Mouse (Mus musculus): ENCODE data around the gene Tmem256.

Tmem256 gene

GRCm38 (mm10) chr11:69816520-69816919 is 21.8 kb upstream of the Tmem256 start:
- no peak for DNase-seq

GRCm38 (mm10) chr11:69818365-69818764 is 19.9 kb upstream of the Tmem256 start, which contains the start of gene Spem2:
Spem2 (minus strand) TSS chr11:69818465.
- no peak for DNase-seq

GRCm38 (mm10) chr11:69818871-69819270 is 19.4 kb upstream of the Tmem256 start:
- no peak for DNase-seq

GRCm38 (mm10) chr11:69822080-69822479 is 16.2 kb upstream of the Tmem256 start, which contains the start of gene Spem1:
Spem1 (minus strand) TSS chr11:69822180.
- no peak for DNase-seq

GRCm38 (mm10) chr11:69823456-69823855 is 14.9 kb upstream of the Tmem256 start:
- no peak for DNase-seq

- DNase-seq = no peak
Measured at GRCm38 (mm10) chr11:69828832-69829231, 9.5 kb upstream of the Tmem256 start.

- no peak for DNase-seq
Measured at GRCm38 (mm10) chr11:69833554-69833953, 4.8 kb upstream of the Tmem256 start.

GRCm38 (mm10) chr11:69834001-69834549 is 4.2 kb upstream of the Tmem256 start:
- peak; percentile 77 for DNase-seq

GRCm38 (mm10) chr11:69835326-69835965 is 2.9 kb upstream of the Tmem256 start:
- no peak for DNase-seq

- DNase-seq = no peak
Measured at GRCm38 (mm10) chr11:69835966-69836335, 2.4 kb upstream of the Tmem256 start.

GRCm38 (mm10) chr11:69836703-69837576 is 1.4 kb upstream of the Tmem256 start:
- peak; percentile 58 for DNase-seq

GRCm38 (mm10) chr11:69837604-69837951 is 736 bp upstream of the Tmem256 start, which contains the start of gene Nlgn2:
Nlgn2 (minus strand) TSS chr11:69837784.
- DNase-seq = no peak

- DNase-seq = no peak
Measured at GRCm38 (mm10) chr11:69838714-69839104, 395 bp downstream of the Tmem256 start.

- peak; percentile 96 for DNase-seq
Measured at GRCm38 (mm10) chr11:69846198-69846680, 7.9 kb downstream of the Tmem256 start, which contains the start of gene Plscr3. Plscr3 (plus strand) TSS chr11:69846376.

GRCm38 (mm10) chr11:69846738-69847688 is 8.7 kb downstream of the Tmem256 start:
- peak; percentile 56 for DNase-seq

GRCm38 (mm10) chr11:69848021-69848420 is 9.7 kb downstream of the Tmem256 start:
- no peak for DNase-seq

- no peak for DNase-seq
Measured at GRCm38 (mm10) chr11:69849128-69849527, 10.8 kb downstream of the Tmem256 start.

- no peak for DNase-seq
Measured at GRCm38 (mm10) chr11:69849884-69850283, 11.6 kb downstream of the Tmem256 start.

- DNase-seq = peak; percentile 69
Measured at GRCm38 (mm10) chr11:69850754-69851153, 12.4 kb downstream of the Tmem256 start.

- no peak for DNase-seq
Measured at GRCm38 (mm10) chr11:69853994-69854393, 15.7 kb downstream of the Tmem256 start.

- no peak for DNase-seq
Measured at GRCm38 (mm10) chr11:69854680-69855079, 16.4 kb downstream of the Tmem256 start.

GRCm38 (mm10) chr11:69855347-69855746 is 17.0 kb downstream of the Tmem256 start:
- peak; percentile 82 for DNase-seq
